Mouse (Mus musculus) heart, embryonic 12.5 days (tissue): ENCODE data around the gene Gm49322. TPM values are rescaled to one million over a fixed set of nuclear protein-coding genes. Genes with fewer than 3 reads are reported as not detected.
A peak's percentile ranks its signal among the peaks of the same experiment; 100 is the strongest.

Experiments
- ATAC-seq: fragments of 200-750 bp; cut with Nextera tagmentation; 2 replicates; pipeline ENCODE4 v1.8.0; 2017; ENCODE audit warnings: moderate TSS enrichment, moderate library complexity; ENCODE audit not compliant: insufficient number of reproducible peaks, low FRiP score
- H3K27ac ChIP-seq: fragments of 300-500 bp; sonication (generic); 2 replicates; pipeline ENCODE4 v1.5.1; 2016; ENCODE audit warnings: mild to moderate bottlenecking, moderate library complexity; ENCODE audit not compliant: poor library complexity, severe bottlenecking
- H3K27me3 ChIP-seq: fragments of 300-500 bp; sonication (generic); replicated peaks from 2 replicates; pipeline ENCODE4 v1.6.1; 2016; ENCODE audit warnings: mild to moderate bottlenecking, moderate library complexity
- H3K36me3 ChIP-seq: fragments of 300-500 bp; sonication (generic); 2 replicates; pipeline ENCODE4 v1.6.1; 2016; ENCODE audit warnings: mild to moderate bottlenecking, moderate library complexity
- H3K4me1 ChIP-seq: fragments of 300-500 bp; sonication (generic); replicated peaks from 2 replicates; pipeline ENCODE4 v1.6.1; 2016; ENCODE audit warnings: mild to moderate bottlenecking
- H3K4me2 ChIP-seq: fragments of 300-500 bp; sonication (generic); 2 replicates; pipeline ENCODE4 v1.6.1; 2016; ENCODE audit warnings: mild to moderate bottlenecking, moderate library complexity
- H3K4me3 ChIP-seq: fragments of 300-500 bp; sonication (generic); 2 replicates; pipeline ENCODE4 v1.5.1; 2016; ENCODE audit warnings: mild to moderate bottlenecking
- H3K9ac ChIP-seq: fragments of 300-500 bp; sonication (generic); 2 replicates; pipeline ENCODE4 v1.6.1; 2016; ENCODE audit warnings: mild to moderate bottlenecking, moderate library complexity
- H3K9me3 ChIP-seq: fragments of 300-500 bp; sonication (generic); replicated peaks from 2 replicates; pipeline ENCODE4 v1.6.1; 2016; ENCODE audit warnings: mild to moderate bottlenecking, moderate library complexity
- WGBS: fragments of 180-500 bp; shearing (Covaris S2); methylation state at CpG from one replicate; pipeline ENCODE4 v1.1.7; 2016; 5-methylcytosine and 5-hydroxymethylcytosine counted together
- polyA plus RNA-seq: library from polyadenylated mRNA; unstranded; fragments of >200 nt; fragmentation: Nextera tagmentation; extraction: Ambion mirVana; gene quantifications from 2 replicates; pipeline ENCODE4 v1.2.1, GENCODE M21; 2016

Gm49322 gene
- polyA plus RNA-seq, 1 experiment from 2014 or later, result 2.6 TPM

- ATAC-seq, result no peak
- 0 out of 2 replicates have a peak overlapping the region, but pooled peaks have one; percentile 28 for H3K27ac ChIP-seq
- H3K4me3 ChIP-seq, result no peak overlapping the region
- 51% methylated on average over 9 of the region's 9 CpGs for WGBS
- H3K27me3 ChIP-seq, result no peaks in the 10 kb centered on the region
- no peak overlapping the region for H3K4me2 ChIP-seq
- H3K36me3 ChIP-seq, result peaks cover 32% of the 10 kb centered on the region
- peaks cover 16% of the 10 kb centered on the region for H3K4me1 ChIP-seq
- no peak overlapping the region for H3K9ac ChIP-seq
- no peaks in the 10 kb centered on the region for H3K9me3 ChIP-seq
These were observed 12.4 kb downstream of the Gm49322 start for GRCm38 (mm10) chr10:80618181-80618580.

- ATAC-seq, result no peak
- Histone ChIP-seq H3K4me3 (no peak overlapping the region), H3K9me3 (no peaks in the 10 kb centered on the region), H3K4me2 (no peak overlapping the region), H3K27ac (no peak overlapping the region), H3K4me1 (peaks cover 29% of the 10 kb centered on the region), H3K9ac (no peak overlapping the region), H3K36me3 (peaks cover 19% of the 10 kb centered on the region), H3K27me3 (no peaks in the 10 kb centered on the region)
- WGBS, result 31% methylated on average over 8 of the region's 8 CpGs
These were observed 13.8 kb downstream of the Gm49322 start for GRCm38 (mm10) chr10:80619465-80620244.

DNA sequence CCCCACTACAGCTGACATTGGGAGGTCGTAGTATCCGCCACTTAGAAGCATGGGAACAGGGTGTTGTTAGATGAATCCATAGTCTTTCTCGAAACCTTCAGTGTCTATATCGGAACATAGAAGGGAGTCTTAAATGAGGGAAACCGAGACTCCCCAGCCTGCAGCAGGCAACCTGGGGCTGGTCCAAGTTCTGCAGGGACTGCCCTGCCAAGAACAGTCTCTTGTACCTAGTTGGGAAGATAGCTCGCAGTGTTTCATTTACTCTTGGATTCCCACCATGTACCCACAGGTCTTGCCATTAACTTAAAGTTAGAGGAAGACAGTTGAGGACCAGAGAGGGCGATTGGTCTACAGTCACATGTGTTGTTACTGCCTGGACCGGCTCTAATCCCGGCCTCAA, 14.5 kb downstream of the Gm49322 start:
- H3K36me3 ChIP-seq, result peaks cover 12% of the 10 kb centered on the region
- no peak overlapping the region for H3K27ac ChIP-seq
- H3K4me2 ChIP-seq, result no peak overlapping the region
- peaks cover 36% of the 10 kb centered on the region for H3K4me1 ChIP-seq
- WGBS, result 79% methylated on average over 9 of the region's 9 CpGs
- ATAC-seq, result no peak
- H3K9ac ChIP-seq, result no peak overlapping the region
- H3K9me3 ChIP-seq, result no peaks in the 10 kb centered on the region
- H3K4me3 ChIP-seq, result no peak overlapping the region
- H3K27me3 ChIP-seq, result no peaks in the 10 kb centered on the region

DNA sequence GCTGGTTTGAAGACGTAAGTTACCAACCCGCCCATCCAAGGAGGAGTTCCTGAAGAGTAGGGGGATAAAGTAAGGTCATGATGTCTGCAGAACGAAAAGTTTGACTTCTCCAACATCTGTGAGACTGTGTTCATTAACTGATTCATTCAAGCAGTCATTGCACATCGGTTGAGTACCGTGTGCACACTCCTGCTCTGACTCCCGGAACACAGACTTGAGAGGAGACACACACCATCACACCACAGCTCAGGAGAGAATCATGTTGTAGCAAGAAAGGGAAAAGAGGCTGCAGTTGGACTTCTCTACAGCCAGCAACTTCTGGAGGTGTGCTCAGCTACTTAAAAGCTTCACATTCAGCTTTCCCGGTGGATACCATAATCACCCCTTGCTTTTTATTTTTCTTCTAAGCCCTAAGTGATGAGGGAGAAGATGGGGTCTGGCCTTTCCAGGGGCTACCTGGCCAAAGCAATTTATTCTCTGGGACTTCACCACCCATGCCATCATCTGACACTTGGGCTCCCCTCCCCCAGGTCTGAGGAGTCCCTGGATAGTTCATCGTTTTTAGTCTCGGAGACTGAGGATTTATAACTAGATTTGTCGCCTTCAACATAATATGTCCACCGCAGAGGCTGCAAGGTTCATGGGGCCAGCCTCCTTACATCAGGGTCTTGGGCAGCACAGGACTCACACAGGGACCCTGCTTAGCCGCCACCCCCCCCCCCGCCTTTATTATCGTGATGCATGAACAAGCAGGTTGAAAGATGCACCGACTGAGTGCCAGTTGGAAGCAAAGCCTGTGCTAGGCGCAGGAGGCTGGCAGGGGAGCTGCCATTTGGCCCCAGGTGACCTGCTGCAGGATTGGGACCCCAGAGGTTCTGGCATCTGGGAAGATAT, 15.2 kb downstream of the Gm49322 start:
- Histone ChIP-seq H3K27ac (peak overlapping the region; percentile 94; the same call in 1 of the 2 replicates), H3K4me1 (peaks cover 43% of the 10 kb centered on the region), H3K9ac (peak overlapping the region; percentile 58), H3K4me2 (peak overlapping the region; percentile 67), H3K27me3 (no peaks in the 10 kb centered on the region), H3K36me3 (peaks cover 5% of the 10 kb centered on the region), H3K4me3 (peak overlapping the region; percentile 91), H3K9me3 (no peaks in the 10 kb centered on the region)
- ATAC-seq, result no peak
- 56% methylated on average over 16 of the region's 16 CpGs for WGBS

- 3% methylated on average over 9 of the region's 9 CpGs for WGBS
- peak overlapping the region; percentile 67 for H3K4me2 ChIP-seq
- H3K27me3 ChIP-seq, result no peaks in the 10 kb centered on the region
- no peaks in the 10 kb centered on the region for H3K9me3 ChIP-seq
- H3K4me1 ChIP-seq, result peaks cover 49% of the 10 kb centered on the region
- peak overlapping the region; percentile 58 for H3K9ac ChIP-seq
- peak overlapping the region; percentile 94; the same call in 1 of the 2 replicates for H3K27ac ChIP-seq
- no peaks in the 10 kb centered on the region for H3K36me3 ChIP-seq
- no peak for ATAC-seq
- H3K4me3 ChIP-seq, result peak overlapping the region; percentile 91
These were observed 15.8 kb downstream of the Gm49322 start for GRCm38 (mm10) chr10:80621690-80621939.

DNA sequence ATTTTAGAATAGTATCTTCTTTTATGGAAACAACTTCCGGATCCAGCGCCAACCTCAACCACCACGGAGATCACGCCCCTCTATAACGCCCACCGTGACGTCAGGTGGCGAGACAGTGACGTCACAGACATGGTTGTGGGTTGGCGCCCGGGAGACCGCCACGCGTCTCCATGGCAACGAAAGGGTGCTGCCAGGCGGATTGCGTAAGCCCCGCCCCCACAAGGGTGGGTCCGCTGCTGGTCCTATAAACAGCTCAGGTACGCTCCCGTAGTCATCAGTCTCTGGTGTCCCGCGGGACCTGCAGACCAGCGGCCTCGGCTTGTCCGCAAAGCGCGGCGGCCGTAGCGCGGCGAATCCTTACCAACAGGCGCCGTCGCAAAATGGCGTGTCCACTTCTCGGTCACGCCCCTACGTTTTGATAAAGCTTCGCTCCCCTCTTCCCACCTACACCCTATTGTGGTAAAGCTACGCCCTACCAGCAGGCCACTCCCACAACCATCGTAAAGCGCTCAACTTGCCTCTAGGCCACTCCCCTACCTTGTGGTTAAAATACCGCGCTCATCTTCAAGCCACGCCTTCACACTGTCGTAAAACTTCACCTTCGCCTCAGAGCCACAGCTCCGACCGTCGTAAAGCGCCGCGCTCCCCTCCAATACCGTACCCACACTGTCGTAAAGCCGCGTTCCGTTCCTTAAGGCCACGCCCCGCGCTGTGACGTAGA, 16.3 kb downstream of the Gm49322 start:
- H3K27me3 ChIP-seq, result no peaks in the 10 kb centered on the region
- H3K4me2 ChIP-seq, result peak overlapping the region; percentile 67
- peaks cover 50% of the 10 kb centered on the region for H3K4me1 ChIP-seq
- H3K9me3 ChIP-seq, result no peaks in the 10 kb centered on the region
- peak overlapping the region; percentile 94 for H3K27ac ChIP-seq
- H3K36me3 ChIP-seq, result no peaks in the 10 kb centered on the region
- peak overlapping the region; percentile 91 for H3K4me3 ChIP-seq
- WGBS, result 0% methylated on average over 64 of the region's 64 CpGs
- H3K9ac ChIP-seq, result peak overlapping the region; percentile 49; the same call in 1 of the 2 replicates
- peak; percentile 95 for ATAC-seq

DNA sequence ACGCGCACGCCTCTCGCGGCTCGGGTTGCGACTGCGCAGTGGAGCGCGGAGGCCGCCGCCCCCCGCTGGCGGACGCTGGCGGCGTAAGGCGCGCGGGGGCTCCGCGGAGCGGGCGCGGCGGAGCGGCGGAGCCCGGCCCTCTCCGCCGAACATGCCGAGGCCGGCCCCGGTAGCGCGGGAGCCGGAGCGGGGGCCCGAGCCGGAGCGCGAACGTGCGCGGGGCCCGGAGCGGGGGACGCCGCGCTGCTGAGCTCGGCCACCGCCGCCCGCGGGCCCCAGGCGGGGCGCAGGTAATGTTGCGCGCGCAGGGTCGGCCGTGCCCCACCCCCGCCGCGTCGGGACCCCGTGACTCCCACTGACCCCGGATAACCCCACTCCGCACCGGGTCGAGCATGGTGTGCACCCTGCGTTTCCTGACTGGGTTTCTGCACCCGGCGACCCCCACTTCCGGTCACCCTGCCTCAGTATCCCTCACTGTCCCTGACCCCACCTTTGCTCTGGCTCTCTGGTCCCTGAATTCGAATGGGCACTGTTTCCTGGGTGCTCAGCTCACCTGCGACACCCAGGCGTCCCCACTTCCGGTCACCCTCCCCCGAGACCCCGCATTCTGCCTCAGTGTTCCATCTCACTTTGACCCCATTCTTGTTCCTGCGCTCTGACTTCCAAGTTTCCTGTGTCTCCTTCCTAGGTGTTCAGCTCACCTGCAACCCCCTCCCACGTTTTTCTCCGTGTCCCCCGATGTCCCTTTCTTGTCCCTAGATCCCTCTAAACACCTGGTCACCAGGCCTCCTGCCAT, 17.0 kb downstream of the Gm49322 start, which contains the start of gene Csnk1g2:
Gene Csnk1g2 (plus strand): TSS at position 178 of the 796 bp plus-strand sequence.
- Histone ChIP-seq H3K27ac (peak within 1 kb of the TSS; percentile 94), H3K36me3 (no peaks in the 10 kb centered on the region), H3K9me3 (no peaks in the 10 kb centered on the region), H3K4me1 (peaks cover 58% of the 10 kb centered on the region), H3K4me2 (peak within 1 kb of the TSS; percentile 87), H3K9ac (peak within 1 kb of the TSS; percentile 92), H3K27me3 (no peaks in the 10 kb centered on the region), H3K4me3 (peak within 1 kb of the TSS; percentile 91)
- peak; percentile 28 for ATAC-seq
- under 1% methylated on average over 84 of the region's 85 CpGs for WGBS

DNA sequence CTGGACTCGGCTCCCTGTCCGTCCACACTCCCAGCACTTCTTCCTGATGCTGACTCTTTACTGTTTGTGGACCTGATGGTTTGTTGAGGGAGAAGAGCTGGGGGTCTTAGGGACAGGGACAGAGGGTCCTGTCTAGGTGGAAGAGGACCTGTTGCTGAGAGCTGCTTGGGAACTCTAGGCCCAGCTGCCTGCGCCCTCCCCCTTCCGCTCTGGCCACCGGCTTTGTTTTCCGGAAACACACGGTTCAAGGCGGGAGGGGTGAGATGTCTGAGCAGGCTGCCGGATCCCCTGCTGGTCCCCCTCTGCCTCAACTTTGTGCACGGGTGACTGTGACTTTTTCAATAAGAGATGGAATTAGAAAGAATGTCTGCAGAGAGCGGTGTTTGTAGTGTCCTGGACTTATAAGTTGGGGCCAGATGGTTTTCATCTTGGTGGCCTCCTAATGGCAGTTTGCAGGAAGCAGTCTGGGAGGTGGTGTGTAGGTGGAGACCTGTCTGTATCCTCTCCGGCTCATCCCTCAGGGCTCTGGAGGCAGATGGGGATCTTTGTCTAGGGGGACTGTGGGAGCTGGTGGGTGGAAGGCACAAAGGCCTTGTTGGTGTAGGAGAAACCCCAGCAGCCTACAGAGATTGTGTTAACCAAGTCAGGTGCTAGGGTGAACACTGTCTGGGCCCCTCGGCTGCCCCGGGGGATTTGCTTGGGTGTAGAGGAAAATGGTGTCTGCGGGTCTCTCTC, 17.8 kb downstream of the Gm49322 start:
- Histone ChIP-seq H3K9ac (peak overlapping the region; percentile 92), H3K9me3 (no peaks in the 10 kb centered on the region), H3K27me3 (no peaks in the 10 kb centered on the region), H3K4me3 (peak overlapping the region; percentile 91), H3K4me1 (peaks cover 61% of the 10 kb centered on the region), H3K36me3 (no peaks in the 10 kb centered on the region), H3K4me2 (peak overlapping the region; percentile 87), H3K27ac (peak overlapping the region; percentile 86)
- ATAC-seq, result no peak
- 16% methylated on average over 15 of the region's 15 CpGs for WGBS

GRCm38 (mm10) chr10:80625764-80626163, 19.9 kb downstream of the Gm49322 start:
- Histone ChIP-seq H3K27me3 (no peaks in the 10 kb centered on the region), H3K9ac (peak overlapping the region; percentile 13; the same call in 1 of the 2 replicates), H3K36me3 (peaks cover 6% of the 10 kb centered on the region; the same call in 1 of the 2 replicates), H3K27ac (no peak overlapping the region), H3K4me2 (no peak overlapping the region), H3K4me1 (peaks cover 76% of the 10 kb centered on the region), H3K4me3 (no peak overlapping the region), H3K9me3 (no peaks in the 10 kb centered on the region)
- 89% methylated on average over 4 of the region's 4 CpGs for WGBS
- no peak for ATAC-seq

- WGBS, result 37% methylated on average over 2 of the region's 2 CpGs
- Histone ChIP-seq H3K4me3 (no peak overlapping the region), H3K9ac (peak overlapping the region; percentile 33), H3K27me3 (no peaks in the 10 kb centered on the region), H3K27ac (peak overlapping the region; percentile 39; the same call in 1 of the 2 replicates), H3K4me1 (peaks cover 71% of the 10 kb centered on the region), H3K9me3 (no peaks in the 10 kb centered on the region), H3K36me3 (peaks cover 21% of the 10 kb centered on the region), H3K4me2 (peak overlapping the region; percentile 31)
- peak; percentile 44 for ATAC-seq
These were observed 21.9 kb downstream of the Gm49322 start for GRCm38 (mm10) chr10:80627685-80628084.
